Mouse (Mus musculus): ENCODE results near the gene Haus6.
"Not testable (repeated sequence)": the region's sequence is repeated elsewhere in the genome, so short reads cannot be mapped to it uniquely, and the experiment has no call there.

Gene Haus6

GRCm38 (mm10) chr4:86611524-86612288, at the start of gene Haus6:
Gene Haus6 (minus strand): TSS chr4:86612055.
- DNase-seq (ENCODE audit: low spot score in 2 of 2) = peak; percentile 90 to 91

DNA sequence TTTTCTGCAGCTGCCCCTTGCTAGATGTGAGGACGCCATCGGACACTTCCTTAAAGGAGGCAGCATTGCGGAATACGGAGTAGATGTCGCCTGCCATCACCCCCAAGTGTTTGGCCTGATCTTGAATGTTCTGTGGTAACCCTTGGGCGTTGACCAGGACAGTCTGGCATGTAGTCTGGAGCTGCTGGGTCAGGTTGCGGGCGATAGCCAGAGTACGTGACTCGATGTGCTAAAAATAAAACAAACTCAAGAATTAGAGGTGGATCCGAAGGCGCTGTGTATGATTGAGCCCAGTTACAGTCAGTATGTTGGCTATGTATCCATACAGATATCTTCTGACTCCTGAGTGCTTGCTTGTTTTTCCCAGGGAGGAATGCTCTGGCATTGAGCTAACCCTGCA, 45.3 kb upstream of the Haus6 start:
- DNase-seq (ENCODE audit: low spot score in 2 of 2) = no peak

DNA sequence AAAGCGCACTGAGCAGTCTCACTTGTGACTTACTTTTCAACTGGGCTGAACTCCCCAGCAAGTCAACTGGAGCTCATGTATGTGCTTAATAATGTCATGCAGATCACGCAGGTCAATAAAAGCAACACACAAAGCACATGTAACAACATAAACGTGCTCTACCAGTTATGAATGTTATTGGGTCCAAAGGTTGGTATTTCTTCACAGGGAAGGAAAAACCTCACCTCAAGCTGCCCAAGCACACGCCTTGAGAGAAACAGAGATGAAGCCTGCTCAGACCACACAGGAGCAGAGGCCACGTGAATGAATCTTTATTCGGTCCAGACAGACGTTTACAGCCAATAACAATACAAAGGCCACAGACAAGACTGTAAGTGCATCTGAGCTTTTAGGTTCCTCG, 44.6 kb upstream of the Haus6 start:
- not testable (repeated sequence) for DNase-seq (ENCODE audit: low spot score in 2 of 2)

- DNase-seq (ENCODE audit: low spot score in 2 of 2) = peak in 1 of 2 experiments; percentile 6
These were observed 40.0 kb upstream of the Haus6 start for GRCm38 (mm10) chr4:86651686-86652384.

GRCm38 (mm10) chr4:86648394-86648793, 36.5 kb upstream of the Haus6 start:
- not testable (repeated sequence) for DNase-seq (ENCODE audit: low spot score in 2 of 2)

DNA sequence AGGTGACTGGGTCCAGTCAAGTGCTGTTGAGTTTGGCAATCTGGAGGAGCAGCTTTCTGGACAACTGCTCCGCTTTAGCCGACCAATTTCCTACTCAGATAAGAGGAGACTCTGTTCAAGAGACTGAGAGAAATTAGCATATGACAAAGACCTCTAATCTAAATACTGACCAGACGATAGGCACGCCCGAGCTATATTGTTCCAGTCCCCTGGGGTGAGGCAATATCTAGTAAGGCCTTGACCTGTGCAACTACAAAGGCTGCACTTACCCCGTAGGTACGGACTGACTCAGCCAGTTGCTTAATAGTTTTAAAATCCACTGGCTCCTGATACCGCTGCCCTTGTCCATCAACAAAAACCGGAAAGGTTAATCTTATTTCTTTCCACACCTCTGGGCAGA, 25.7 kb upstream of the Haus6 start:
- DNase-seq (ENCODE audit: low spot score in 2 of 2) = not testable (repeated sequence)

GRCm38 (mm10) chr4:86634873-86635272, 23.0 kb upstream of the Haus6 start:
- not testable (repeated sequence) for DNase-seq (ENCODE audit: low spot score in 2 of 2)

GRCm38 (mm10) chr4:86634312-86634711, 22.5 kb upstream of the Haus6 start:
- DNase-seq (ENCODE audit: low spot score in 2 of 2) = not testable (repeated sequence)

DNA sequence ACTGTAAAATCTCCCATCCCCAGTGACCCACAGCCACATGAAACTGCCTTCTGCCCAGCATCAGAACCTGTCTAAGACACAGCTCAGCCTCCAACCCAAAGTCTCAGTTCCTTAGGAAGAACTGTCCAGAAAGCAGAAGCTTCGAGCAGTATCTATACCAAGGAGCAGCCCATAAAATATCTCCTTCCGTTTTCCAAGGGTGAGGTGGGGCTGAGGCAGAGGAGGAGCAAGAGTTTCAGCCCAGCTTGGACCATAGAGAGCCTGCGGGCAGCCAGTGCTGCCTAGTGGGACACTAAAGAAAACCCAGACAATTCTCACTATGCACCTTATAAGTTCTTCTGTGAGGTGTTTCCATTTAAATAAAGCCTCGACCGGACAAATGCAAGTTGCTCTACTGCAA, 20.7 kb upstream of the Haus6 start:
- DNase-seq (ENCODE audit: low spot score in 2 of 2) = not testable (repeated sequence)

GRCm38 (mm10) chr4:86631831-86632230, 20.0 kb upstream of the Haus6 start:
- DNase-seq (ENCODE audit: low spot score in 2 of 2) = no peak

GRCm38 (mm10) chr4:86626496-86626895, 14.6 kb upstream of the Haus6 start:
- DNase-seq (ENCODE audit: low spot score in 2 of 2) = not testable (repeated sequence)

- no peak for DNase-seq (ENCODE audit: low spot score in 2 of 2)
These were observed 13.6 kb upstream of the Haus6 start for GRCm38 (mm10) chr4:86625463-86625862.

DNA sequence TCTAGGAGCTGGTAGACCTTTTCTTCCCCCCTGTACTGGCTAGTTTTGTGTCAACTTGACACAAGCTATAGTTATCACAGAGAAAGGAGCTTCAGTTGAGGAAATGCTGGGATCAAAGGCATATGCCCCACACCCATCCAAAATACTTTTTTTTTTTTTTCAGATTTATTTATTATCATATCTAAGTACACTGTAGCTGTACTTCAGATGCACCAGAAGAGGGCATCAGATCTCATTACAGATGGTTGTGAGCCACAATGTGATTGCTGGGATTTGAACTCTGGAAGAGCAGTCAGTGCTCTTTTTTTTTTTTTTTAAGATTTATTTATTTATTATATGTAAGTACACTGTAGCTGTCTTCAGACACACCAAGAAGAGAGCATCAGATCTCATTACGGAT, 10.7 kb upstream of the Haus6 start:
- not testable (repeated sequence) for DNase-seq (ENCODE audit: low spot score in 2 of 2)

- DNase-seq (ENCODE audit: low spot score in 2 of 2) = no peak
These were observed 10.3 kb upstream of the Haus6 start for GRCm38 (mm10) chr4:86622116-86622515.

DNA sequence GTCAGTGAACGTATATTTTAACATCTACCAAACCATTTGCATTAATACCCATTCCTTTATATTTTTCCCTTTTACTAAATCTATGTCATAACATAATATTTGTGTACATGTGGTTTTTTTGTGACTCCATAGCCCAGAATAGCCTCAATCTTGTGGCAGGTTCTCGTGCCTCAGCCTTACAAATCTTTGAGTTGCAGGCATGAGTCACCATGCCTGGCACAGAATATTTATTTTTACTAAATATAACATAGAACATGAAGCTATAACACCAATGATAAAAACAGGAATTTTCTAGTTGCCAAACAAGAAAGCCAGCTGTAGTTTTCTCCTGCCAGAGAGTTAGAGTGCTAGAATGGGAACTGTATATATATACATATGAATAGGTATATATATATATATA, 8.7 kb upstream of the Haus6 start:
- peak; percentile 6 to 15 for DNase-seq (ENCODE audit: low spot score in 2 of 2)

GRCm38 (mm10) chr4:86612289-86612620, 400 bp upstream of the Haus6 start:
- DNase-seq (ENCODE audit: low spot score in 2 of 2) = no peak

GRCm38 (mm10) chr4:86591304-86591703, 20.6 kb downstream of the Haus6 start:
- no peak for DNase-seq (ENCODE audit: low spot score in 2 of 2)

- no peak for DNase-seq (ENCODE audit: low spot score in 2 of 2)
These were observed 23.6 kb downstream of the Haus6 start for GRCm38 (mm10) chr4:86588236-86588635.

- DNase-seq (ENCODE audit: low spot score in 2 of 2) = no peak
These were observed 31.3 kb downstream of the Haus6 start for GRCm38 (mm10) chr4:86580591-86580990.

GRCm38 (mm10) chr4:86580056-86580455, 31.8 kb downstream of the Haus6 start:
- no peak for DNase-seq (ENCODE audit: low spot score in 2 of 2)

- no peak for DNase-seq (ENCODE audit: low spot score in 2 of 2)
These were observed 35.1 kb downstream of the Haus6 start for GRCm38 (mm10) chr4:86576630-86577225.

DNA sequence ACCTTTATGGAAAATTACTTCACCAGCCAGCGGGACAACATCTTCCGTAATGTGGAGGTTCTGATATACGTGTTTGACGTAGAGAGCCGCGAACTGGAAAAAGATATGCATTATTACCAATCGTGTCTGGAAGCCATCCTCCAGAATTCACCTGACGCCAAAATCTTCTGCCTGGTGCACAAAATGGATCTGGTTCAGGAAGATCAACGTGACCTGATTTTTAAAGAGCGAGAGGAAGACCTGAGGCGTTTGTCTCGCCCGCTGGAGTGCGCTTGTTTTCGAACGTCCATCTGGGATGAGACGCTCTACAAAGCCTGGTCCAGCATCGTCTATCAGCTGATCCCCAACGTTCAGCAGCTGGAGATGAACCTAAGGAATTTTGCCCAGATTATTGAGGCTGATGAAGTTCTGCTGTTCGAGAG, 35.7 kb downstream of the Haus6 start:
- DNase-seq (ENCODE audit: low spot score in 2 of 2) = peak; percentile 44 to 55
